Comparison of ENCODE assay signal across 10 mouse cellular contexts in genomic region chr5:130673092-130673491, GRCm38 (mm10).
"Had no signal": no experiment of that assay in that cellular context is flagged by ENCODE, and none has a peak within 500 bp of the region (broad histone marks: within the 10 kb centered on the region; RNA-seq: fewer than 3 reads in every experiment).

No protein-coding gene starts in this region.

- H3K27ac ChIP-seq: limb, embryonic 15.5 days; liver, embryonic 13.5 days; lung, embryonic 15.5 days; midbrain, embryonic 13.5 days; neural tube, embryonic 15.5 days had no signal

- ATAC-seq: liver, postnatal 0 days; midbrain, embryonic 13.5 days had no signal

- H3K4me3 ChIP-seq: limb, embryonic 15.5 days; liver, embryonic 13.5 days; lung, embryonic 15.5 days; midbrain, embryonic 13.5 days; myocyte; neural tube, embryonic 15.5 days had no signal

- DNase-seq: kidney, postnatal 25 days; liver, embryonic 13.5 days; liver, postnatal 0 days; thymus, adult 18-20 months; thymus, postnatal 14 days had no signal
